Mouse (Mus musculus) limb, embryonic 11.5 days (tissue): ENCODE measurements around the gene Manba. TPM values are rescaled to one million over a fixed set of nuclear protein-coding genes. Genes with fewer than 3 reads are reported as not detected.

Source experiments
- ATAC-seq: fragments of 200-750 bp; cut with Nextera tagmentation; 2 replicates; pipeline ENCODE4 v1.8.0; 2017; ENCODE audit warnings: low read depth; ENCODE audit not compliant: insufficient number of reproducible peaks, low FRiP score, low TSS enrichment
- DNase-seq: peaks from one replicate; pipeline ENCODE4 v3.0.0-alpha.2; 2015; ENCODE audit warnings: low spot score
- H3K27ac ChIP-seq: fragments of 300-500 bp; sonication (generic); replicated peaks from 2 replicates; pipeline ENCODE4 v1.5.1; 2014; ENCODE audit warnings: low read depth, mild to moderate bottlenecking, low read length
- H3K27me3 ChIP-seq: fragments of 300-500 bp; sonication (generic); 2 replicates; pipeline ENCODE4 v1.6.1; 2014; ENCODE audit warnings: mild to moderate bottlenecking, low read length, mixed read lengths; ENCODE audit not compliant: control insufficient read depth, insufficient read depth
- H3K36me3 ChIP-seq: fragments of 300-500 bp; sonication (generic); 2 replicates; pipeline ENCODE4 v1.6.1; 2014; ENCODE audit warnings: mild to moderate bottlenecking, low read length, moderate library complexity, mixed read lengths; ENCODE audit not compliant: control insufficient read depth, insufficient read depth
- H3K4me1 ChIP-seq: fragments of 300-500 bp; sonication (generic); 2 replicates; pipeline ENCODE4 v1.6.1; 2014; ENCODE audit warnings: low read length, mixed read lengths; ENCODE audit not compliant: control insufficient read depth, insufficient read depth
- H3K4me2 ChIP-seq: fragments of 300-500 bp; sonication (generic); 2 replicates; pipeline ENCODE4 v1.6.1; 2014; ENCODE audit warnings: low read depth, mild to moderate bottlenecking, moderate library complexity; ENCODE audit not compliant: severe bottlenecking
- H3K4me3 ChIP-seq: fragments of 300-500 bp; sonication (generic); 2 replicates; pipeline ENCODE4 v1.5.1; 2014; ENCODE audit warnings: low read depth, low read length
- H3K9ac ChIP-seq: fragments of 300-500 bp; sonication (generic); 2 replicates; pipeline ENCODE4 v1.6.1; 2014; ENCODE audit warnings: mild to moderate bottlenecking, low read length
- H3K9me3 ChIP-seq: fragments of 300-500 bp; sonication (generic); 2 replicates; pipeline ENCODE4 v1.6.1; 2016; ENCODE audit warnings: low read length; ENCODE audit not compliant: control insufficient read depth
- WGBS: fragments of 180-500 bp; shearing (Covaris S2); extraction: QIAGEN DNeasy Blood & Tissue Kit; methylation state at CpG from one replicate; pipeline ENCODE4 v1.1.7; 2014; 5-methylcytosine and 5-hydroxymethylcytosine counted together
- polyA plus RNA-seq: library from polyadenylated mRNA; unstranded; fragments of >200 nt; fragmentation: Nextera tagmentation; extraction: Ambion mirVana; gene quantifications from 2 replicates; pipeline ENCODE4 v1.2.1, GENCODE M21; 2014

Gene Manba
- polyA plus RNA-seq, 1 experiment from 2014 or later = 4.1 TPM

GRCm38 (mm10) chr3:135555192-135555591 lies 69.8 kb downstream of the Manba start:
- no peak overlapping the region for H3K4me3 ChIP-seq
- DNase-seq (no peak), ATAC-seq (no peak)
- no peak overlapping the region for H3K9ac ChIP-seq
- no peaks in the 10 kb centered on the region for H3K4me1 ChIP-seq
- WGBS = 83% methylated on average over 6 of the region's 6 CpGs
- no peaks in the 10 kb centered on the region for H3K36me3 ChIP-seq
- no peak overlapping the region for H3K4me2 ChIP-seq
- H3K9me3 ChIP-seq = no peaks in the 10 kb centered on the region
- H3K27ac ChIP-seq = no peak overlapping the region
- no peaks in the 10 kb centered on the region for H3K27me3 ChIP-seq

GRCm38 (mm10) chr3:135556052-135556587 lies 70.7 kb downstream of the Manba start:
- H3K9me3 ChIP-seq = no peaks in the 10 kb centered on the region
- H3K27ac ChIP-seq = no peak overlapping the region
- H3K36me3 ChIP-seq = no peaks in the 10 kb centered on the region
- H3K4me2 ChIP-seq = no peak overlapping the region
- DNase-seq = no peak
- WGBS = 76% methylated on average over 7 of the region's 7 CpGs
- H3K27me3 ChIP-seq = no peaks in the 10 kb centered on the region
- no peak overlapping the region for H3K9ac ChIP-seq
- no peaks in the 10 kb centered on the region for H3K4me1 ChIP-seq
- no peak for ATAC-seq
- no peak overlapping the region for H3K4me3 ChIP-seq

DNA sequence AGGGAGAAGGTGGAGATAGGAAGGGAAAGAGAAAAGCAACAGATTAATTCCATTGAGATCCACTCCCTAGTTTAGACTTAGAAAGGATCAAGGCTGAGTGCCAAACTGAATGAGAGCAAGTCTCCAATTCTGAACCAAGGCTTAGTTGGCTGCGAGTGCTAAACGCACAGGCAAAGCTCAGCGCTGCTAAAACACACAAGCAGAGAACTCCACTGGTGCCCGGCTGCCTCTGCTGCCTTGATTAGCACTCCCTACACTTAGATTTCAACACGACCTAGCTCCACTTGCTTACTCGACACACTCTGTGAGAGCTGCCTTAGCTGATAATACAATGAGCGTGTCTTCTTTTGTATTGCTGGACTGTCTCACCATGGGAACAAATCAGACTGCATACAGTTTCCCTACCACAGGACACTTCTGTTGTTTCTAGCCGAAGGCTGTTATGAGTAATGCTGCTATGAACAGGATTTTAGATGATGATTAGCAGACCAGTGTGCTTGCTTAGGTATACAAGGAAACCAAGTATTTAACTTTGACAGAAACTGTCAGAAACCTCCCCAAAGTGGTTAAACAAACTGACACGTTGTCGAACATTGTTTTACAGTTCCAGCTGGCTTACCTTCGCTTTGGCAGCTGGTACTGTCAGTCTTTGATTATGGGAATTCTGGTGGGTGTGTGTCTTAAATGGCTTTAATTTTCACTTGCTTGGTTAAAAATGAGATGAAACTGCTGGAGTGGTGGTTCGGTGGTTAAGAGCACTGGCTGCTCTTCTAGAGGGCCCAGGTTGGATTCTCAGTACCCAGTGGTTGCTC lies 71.6 kb downstream of the Manba start:
- no peaks in the 10 kb centered on the region for H3K27me3 ChIP-seq
- no peak overlapping the region for H3K27ac ChIP-seq
- no peak overlapping the region for H3K4me3 ChIP-seq
- DNase-seq = no peak
- H3K9ac ChIP-seq = no peak overlapping the region
- H3K9me3 ChIP-seq = no peaks in the 10 kb centered on the region
- no peak overlapping the region for H3K4me2 ChIP-seq
- ATAC-seq = no peak
- no peaks in the 10 kb centered on the region for H3K4me1 ChIP-seq
- 91% methylated on average over 12 of the region's 12 CpGs for WGBS
- no peaks in the 10 kb centered on the region for H3K36me3 ChIP-seq

- ATAC-seq (no peak), DNase-seq (no peak)
- no peaks in the 10 kb centered on the region for H3K27me3 ChIP-seq
These were observed 76.6 kb downstream of the Manba start for GRCm38 (mm10) chr3:135562036-135562435.

GRCm38 (mm10) chr3:135563163-135563689 lies 77.8 kb downstream of the Manba start:
- no peaks in the 10 kb centered on the region for H3K36me3 ChIP-seq
- H3K4me1 ChIP-seq = no peaks in the 10 kb centered on the region
- H3K4me3 ChIP-seq = no peak overlapping the region
- H3K9me3 ChIP-seq = no peaks in the 10 kb centered on the region
- peak; percentile 60; the same call in 1 of the 2 replicates for ATAC-seq
- H3K27ac ChIP-seq = no peak overlapping the region
- H3K9ac ChIP-seq = no peak overlapping the region
- H3K4me2 ChIP-seq = no peak overlapping the region
- DNase-seq = no peak
- H3K27me3 ChIP-seq = no peaks in the 10 kb centered on the region
- WGBS = 87% methylated on average over 17 of the region's 17 CpGs

More at GRCm38 (mm10) chr3:135562036-135562435, 76.6 kb downstream of the Manba start:
- no peaks in the 10 kb centered on the region for H3K4me1 ChIP-seq
- H3K27ac ChIP-seq = no peak overlapping the region
- H3K4me3 ChIP-seq = no peak overlapping the region
- no peak overlapping the region for H3K9ac ChIP-seq
- H3K4me2 ChIP-seq = no peak overlapping the region
- no peaks in the 10 kb centered on the region for H3K9me3 ChIP-seq
- H3K36me3 ChIP-seq = no peaks in the 10 kb centered on the region
- 83% methylated on average over 7 of the region's 7 CpGs for WGBS

GRCm38 (mm10) chr3:135564706-135565105 lies 79.3 kb downstream of the Manba start:
- WGBS = 87% methylated on average over 9 of the region's 9 CpGs
- Histone ChIP-seq H3K4me1 (no peaks in the 10 kb centered on the region), H3K27ac (no peak overlapping the region), H3K36me3 (no peaks in the 10 kb centered on the region), H3K9me3 (no peaks in the 10 kb centered on the region), H3K4me2 (no peak overlapping the region), H3K4me3 (no peak overlapping the region), H3K27me3 (no peaks in the 10 kb centered on the region), H3K9ac (no peak overlapping the region)
- no peak for ATAC-seq
- no peak for DNase-seq

- no peaks in the 10 kb centered on the region for H3K27me3 ChIP-seq
- ATAC-seq (no peak), DNase-seq (no peak)
- H3K36me3 ChIP-seq = no peaks in the 10 kb centered on the region
- WGBS = 85% methylated on average over 4 of the region's 4 CpGs
- H3K9ac ChIP-seq = no peak overlapping the region
- no peak overlapping the region for H3K4me3 ChIP-seq
- H3K4me1 ChIP-seq = no peaks in the 10 kb centered on the region
- H3K9me3 ChIP-seq = no peaks in the 10 kb centered on the region
- no peak overlapping the region for H3K4me2 ChIP-seq
- no peak overlapping the region for H3K27ac ChIP-seq
These were observed 79.9 kb downstream of the Manba start for GRCm38 (mm10) chr3:135565306-135565705.

GRCm38 (mm10) chr3:135567888-135568287 lies 82.5 kb downstream of the Manba start:
- H3K27me3 ChIP-seq = no peaks in the 10 kb centered on the region
- H3K27ac ChIP-seq = no peak overlapping the region
- ATAC-seq = no peak
- no peak overlapping the region for H3K4me3 ChIP-seq
- H3K9ac ChIP-seq = no peak overlapping the region
- DNase-seq = no peak
- H3K4me2 ChIP-seq = no peak overlapping the region
- no peaks in the 10 kb centered on the region for H3K9me3 ChIP-seq
- H3K4me1 ChIP-seq = no peaks in the 10 kb centered on the region
- WGBS = 79% methylated on average over 6 of the region's 6 CpGs
- H3K36me3 ChIP-seq = no peaks in the 10 kb centered on the region
